Mouse (Mus musculus) left cerebral cortex, adult 9 months (tissue): ENCODE measurements around the gene Farsb.

Experiments
- DNase-seq, 2 experiments: peaks; one replicate each; pipeline ENCODE4 v3.0.0; 2022; ENCODE audit warnings: low spot score in 2 of 2

Farsb gene

GRCm38 (mm10) chr1:78484361-78484760 lies 4.3 kb downstream of the Farsb start:
- no peak for DNase-seq

- DNase-seq: no peak
Observed at GRCm38 (mm10) chr1:78483430-78483829, 5.3 kb downstream of the Farsb start.

GRCm38 (mm10) chr1:78472441-78472840 lies 16.3 kb downstream of the Farsb start:
- DNase-seq: no peak

- peak in 1 of 2 experiments; percentile 49 for DNase-seq
Observed at GRCm38 (mm10) chr1:78454659-78455058, 34.0 kb downstream of the Farsb start.

GRCm38 (mm10) chr1:78453886-78454285 lies 34.8 kb downstream of the Farsb start:
- no peak for DNase-seq

- DNase-seq: no peak
Observed at GRCm38 (mm10) chr1:78452544-78452943, 36.2 kb downstream of the Farsb start.

- no peak for DNase-seq
Observed at GRCm38 (mm10) chr1:78451070-78451854, 37.4 kb downstream of the Farsb start.

- no peak for DNase-seq
Observed at GRCm38 (mm10) chr1:78448091-78448490, 40.6 kb downstream of the Farsb start.

GRCm38 (mm10) chr1:78446742-78447141 lies 42.0 kb downstream of the Farsb start:
- no peak for DNase-seq

GRCm38 (mm10) chr1:78446232-78446631 lies 42.5 kb downstream of the Farsb start:
- no peak for DNase-seq

- DNase-seq: no peak
Observed at GRCm38 (mm10) chr1:78443056-78443455, 45.6 kb downstream of the Farsb start.

- no peak for DNase-seq
Observed at GRCm38 (mm10) chr1:78440716-78441115, 48.0 kb downstream of the Farsb start.

- DNase-seq: no peak
Observed at GRCm38 (mm10) chr1:78437150-78437549, 51.5 kb downstream of the Farsb start.

GRCm38 (mm10) chr1:78436445-78436844 lies 52.3 kb downstream of the Farsb start:
- no peak for DNase-seq

GRCm38 (mm10) chr1:78435967-78436366 lies 52.7 kb downstream of the Farsb start:
- no peak for DNase-seq

- DNase-seq: no peak
Observed at GRCm38 (mm10) chr1:78433472-78433871, 55.2 kb downstream of the Farsb start.

GRCm38 (mm10) chr1:78428851-78429250 lies 59.8 kb downstream of the Farsb start:
- no peak for DNase-seq

- DNase-seq: no peak
Observed at GRCm38 (mm10) chr1:78426841-78427240, 61.9 kb downstream of the Farsb start.

- DNase-seq: peak; percentile 40 to 58
Observed at GRCm38 (mm10) chr1:78425793-78426700, 62.6 kb downstream of the Farsb start.

- DNase-seq: no peak
Observed at GRCm38 (mm10) chr1:78425309-78425708, 63.4 kb downstream of the Farsb start.

GRCm38 (mm10) chr1:78424848-78425247 lies 63.8 kb downstream of the Farsb start:
- no peak for DNase-seq

GRCm38 (mm10) chr1:78422576-78422975 lies 66.1 kb downstream of the Farsb start:
- DNase-seq: no peak

GRCm38 (mm10) chr1:78421749-78422148 lies 66.9 kb downstream of the Farsb start:
- no peak for DNase-seq
